Mouse (Mus musculus) mouse trophoblast stem cell (cell line): Measurements from ENCODE around the gene Pax3.

Source experiments
- in situ Hi-C, 2 experiments: fragments of 300-500 bp; cut with MseI, MboI; formaldehyde crosslinking; loops; 2 replicates in 1 of 2; 3 replicates in 1 of 2; pipeline ENCODE4 v1.15.1; 2025

Gene Pax3

DNA sequence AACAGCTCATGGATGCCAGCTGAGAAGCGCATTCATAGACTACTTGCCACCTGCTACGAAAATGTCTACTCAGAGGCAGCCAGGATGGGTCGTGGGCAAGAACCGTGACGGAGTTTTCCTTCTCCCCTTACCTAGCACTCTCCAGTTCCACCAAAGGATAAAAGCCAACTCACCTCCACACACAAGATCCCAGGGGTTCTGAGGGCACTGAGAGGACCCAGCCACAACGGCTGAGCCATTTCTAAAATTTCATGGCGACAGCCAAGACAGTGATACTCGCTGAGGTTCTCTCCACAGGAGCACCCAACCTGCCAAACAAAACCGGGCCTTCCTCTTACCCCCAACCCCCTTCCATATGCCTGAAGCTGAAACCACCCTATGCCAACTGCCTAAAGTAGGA, 2.3 kb upstream of the Pax3 start:
- in situ Hi-C loops, result no loop called here

DNA sequence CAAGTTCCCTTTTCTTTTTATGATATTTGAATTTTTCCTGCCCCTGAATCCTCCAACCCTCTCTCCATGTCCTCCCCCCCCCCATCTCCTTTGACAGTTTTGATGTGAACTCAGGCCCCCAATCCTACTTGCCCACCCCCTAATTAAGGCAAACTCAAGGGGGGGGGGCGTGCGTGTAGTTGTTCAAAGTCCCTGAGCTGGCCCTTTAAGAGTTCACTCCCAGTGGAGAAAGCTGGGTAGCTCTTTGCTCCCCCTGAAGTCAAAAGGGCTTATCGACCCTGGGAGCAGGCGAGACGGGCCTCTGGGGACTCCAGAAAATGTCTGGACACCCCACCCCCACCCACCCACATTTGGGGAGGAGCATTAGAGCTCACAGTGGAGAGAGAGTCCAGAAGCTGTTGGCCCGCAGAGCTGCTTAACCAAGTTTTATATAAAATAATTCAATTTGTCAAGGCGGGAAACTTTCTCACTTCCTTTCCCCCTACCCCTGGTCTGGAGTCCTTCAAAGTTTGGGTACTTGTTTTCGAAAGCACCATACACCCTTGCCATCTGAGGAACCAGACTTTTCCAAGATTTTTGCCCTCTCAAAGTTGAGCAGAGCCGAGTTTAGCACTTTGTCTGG, 1.5 kb upstream of the Pax3 start:
- in situ Hi-C loops, result no loop called here

DNA sequence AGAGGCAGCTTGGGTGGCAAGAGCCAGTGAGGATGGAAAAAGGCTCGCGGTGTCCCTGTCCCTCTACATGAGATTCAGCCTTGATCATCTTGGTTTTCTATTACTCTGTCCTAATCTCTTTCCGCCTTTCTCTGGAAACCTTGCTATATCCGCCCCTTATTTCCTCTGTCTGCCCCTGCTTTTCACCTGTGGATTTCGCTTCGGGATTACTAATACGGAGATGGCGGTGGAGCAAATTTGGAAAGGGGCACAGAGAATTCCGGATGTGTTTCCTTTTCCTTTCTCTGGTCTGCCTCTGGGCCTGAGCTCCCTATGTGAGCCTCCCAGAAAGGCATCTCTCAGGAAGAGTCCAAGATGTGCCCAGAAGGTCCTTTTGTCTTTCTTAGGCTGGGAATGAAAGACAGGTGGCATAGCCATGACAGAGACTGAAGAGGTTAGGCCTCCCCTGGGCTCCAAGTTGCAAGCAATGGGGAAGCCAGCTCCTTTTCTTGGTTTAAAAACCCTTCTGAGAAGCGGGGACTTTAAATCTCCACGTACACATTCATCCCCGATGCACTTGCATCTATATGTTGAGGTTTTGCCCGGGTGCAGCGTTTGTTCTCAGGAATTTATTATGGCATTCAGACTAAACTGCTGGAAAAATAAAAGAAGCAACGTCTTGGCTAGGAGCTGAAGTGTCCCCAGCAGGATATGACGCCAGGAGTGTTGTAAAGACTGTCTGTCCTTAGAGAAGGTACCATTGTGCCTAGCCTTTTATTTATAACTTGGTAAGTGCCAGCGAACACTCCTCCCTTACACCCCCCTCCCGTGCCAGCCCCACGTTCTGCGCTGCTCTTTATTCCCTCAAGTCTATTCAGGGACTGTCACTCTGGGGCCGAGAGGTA, 659 bp upstream of the Pax3 start:
- in situ Hi-C loops, result no loop called here

DNA sequence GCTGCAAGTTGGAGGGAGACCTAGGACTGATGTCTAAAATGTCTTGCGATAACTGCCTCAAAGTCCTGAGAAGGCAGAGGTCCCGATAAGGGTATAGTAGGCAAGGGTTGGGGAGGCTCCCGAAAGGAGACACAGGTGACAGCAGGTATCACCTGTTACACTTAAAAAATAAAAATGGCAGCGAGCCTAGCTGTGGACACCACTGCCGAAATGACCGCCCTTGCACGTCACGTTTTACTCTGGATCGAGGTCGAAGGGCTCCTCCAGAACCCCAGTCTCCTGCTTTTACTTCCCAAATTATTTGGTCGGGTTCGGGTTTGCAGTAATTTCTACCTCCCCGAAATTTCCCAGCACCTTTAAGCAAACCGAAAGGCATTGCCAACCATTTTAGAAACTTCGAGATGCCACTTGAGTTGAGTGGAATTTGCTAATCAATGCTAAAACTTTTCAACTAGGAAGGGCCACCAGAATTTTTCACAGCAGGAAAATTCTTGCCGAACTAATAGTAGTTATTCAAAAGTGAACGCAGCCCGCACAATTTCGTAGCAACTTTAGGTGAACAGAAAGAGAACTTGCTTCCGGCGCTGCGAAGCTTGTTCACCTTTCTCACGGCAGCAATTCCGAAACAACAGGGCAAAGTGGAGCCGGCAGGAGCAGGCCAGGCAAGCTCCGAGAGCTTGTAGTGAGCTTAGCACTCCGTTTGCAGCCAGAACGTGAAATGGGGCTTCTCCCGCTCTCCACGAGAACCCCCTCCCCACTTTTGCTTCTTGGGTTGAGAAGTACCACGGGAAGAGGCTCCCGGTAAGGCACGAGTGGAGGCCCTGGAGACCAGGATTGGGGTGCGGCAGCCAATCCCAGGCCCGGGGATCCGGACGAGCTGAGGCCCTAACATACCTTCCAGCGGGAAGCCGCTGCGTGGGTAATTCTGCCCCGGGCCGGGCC, 892 bp downstream of the Pax3 start:
- in situ Hi-C loops, result no loop called here

DNA sequence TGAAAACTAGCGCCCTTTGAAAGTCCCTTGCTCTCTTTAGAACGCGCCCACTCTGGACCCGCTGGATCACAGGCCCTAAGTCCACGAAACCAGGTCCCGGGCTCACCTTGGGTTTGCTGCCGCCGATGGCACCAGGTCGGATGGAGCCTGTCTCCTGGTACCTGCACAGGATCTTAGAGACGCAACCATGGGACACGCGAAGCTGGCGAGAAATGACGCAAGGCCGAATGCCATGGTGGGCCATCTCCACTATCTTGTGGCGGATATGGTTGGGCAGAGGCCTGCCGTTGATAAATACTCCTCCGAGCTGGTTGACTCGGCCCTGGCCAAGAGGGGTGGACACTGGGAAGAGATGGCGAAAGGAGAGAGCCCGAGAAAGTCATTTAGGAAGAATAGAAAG, 1.8 kb downstream of the Pax3 start:
- in situ Hi-C loops, result no loop called here

DNA sequence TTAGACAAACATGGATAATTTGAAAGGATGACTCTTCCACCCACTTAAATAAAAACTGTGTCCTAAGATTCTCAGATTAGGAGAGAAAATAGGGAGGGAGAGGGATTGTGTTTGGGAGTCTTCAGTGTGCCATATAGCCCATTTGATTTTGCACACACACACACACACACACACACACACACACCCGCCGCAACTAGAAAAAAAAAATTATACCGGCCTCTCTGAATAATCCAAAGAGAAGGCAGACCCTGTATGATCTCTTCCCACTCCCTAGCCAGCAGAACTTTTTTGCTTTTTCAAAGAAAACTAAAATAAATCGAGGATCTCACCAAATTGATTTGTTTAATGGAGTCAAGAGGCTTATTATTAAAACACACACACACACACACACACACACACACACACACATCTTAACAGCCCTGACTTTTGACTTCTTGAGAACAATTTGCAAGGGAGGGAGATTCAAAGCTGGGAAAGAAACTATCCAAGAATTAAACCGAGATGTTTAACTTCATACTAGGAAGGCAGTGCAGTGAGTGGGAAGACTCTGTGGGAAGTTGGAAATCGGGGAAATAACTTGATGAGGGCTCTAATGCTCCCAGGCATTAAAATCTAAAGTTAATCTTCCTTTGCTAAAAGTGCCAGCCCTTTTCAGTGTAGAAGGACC, 2.4 kb downstream of the Pax3 start:
- in situ Hi-C loops, result no loop called here

DNA sequence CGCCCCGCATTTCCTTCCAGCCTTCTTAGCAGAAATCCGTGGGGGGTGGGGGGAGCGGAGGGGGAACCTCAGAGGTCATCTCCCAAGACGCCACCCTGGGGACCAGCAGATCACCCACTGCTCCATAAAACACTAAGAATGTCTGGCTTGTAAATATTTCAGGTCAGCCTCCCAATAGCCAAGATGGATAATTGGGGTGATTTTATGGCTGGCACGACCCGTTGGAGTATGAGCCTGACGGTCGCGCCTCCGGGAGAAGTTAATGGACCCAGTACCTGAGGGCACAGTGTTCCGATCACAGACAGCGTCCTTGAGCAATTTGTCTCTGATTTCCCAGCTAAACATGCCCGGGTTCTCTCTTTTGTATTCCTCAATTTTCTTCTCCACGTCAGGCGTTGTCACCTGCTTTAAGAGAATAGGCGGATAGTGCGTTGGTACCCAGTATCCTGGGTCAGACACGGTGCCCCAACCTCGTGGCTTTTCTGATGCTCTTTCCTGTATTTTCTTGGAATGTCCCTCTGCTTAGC, 3.4 kb downstream of the Pax3 start:
- in situ Hi-C loops, result no loop called here

DNA sequence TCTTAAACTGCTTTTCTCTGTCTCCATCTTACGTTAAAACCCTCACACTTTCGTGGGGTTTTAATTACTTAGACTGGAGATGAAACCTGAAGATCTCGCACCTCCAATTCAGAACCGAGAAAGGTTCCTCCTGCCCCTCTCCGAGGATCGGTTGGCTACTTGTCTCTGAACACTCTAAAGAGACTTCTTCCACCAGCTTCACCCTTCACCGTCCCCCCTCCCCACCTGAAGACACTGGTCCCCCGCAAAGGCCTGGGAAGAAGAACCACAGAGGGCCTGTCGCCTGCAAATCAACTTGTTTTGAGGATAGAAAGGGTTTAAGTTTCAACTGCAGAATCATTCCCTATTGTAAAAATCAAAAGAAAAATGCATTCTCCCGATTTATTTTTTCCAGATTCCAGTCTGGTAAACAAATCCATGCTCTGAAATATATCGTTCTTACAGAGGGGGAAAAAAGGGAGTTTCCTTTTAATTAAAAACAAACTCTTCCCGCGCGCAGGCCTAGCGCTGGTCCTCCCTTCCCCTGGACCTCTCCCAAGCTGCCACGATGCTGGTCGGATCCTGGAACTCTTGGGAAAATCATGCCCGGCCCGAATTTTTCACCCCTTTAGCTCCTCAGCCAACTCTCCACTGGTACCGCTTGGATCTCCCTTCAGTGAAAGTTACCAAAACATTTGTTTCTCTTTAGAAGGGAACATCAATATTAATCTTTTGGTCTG, 4.0 kb downstream of the Pax3 start:
- in situ Hi-C loops, result no loop called here

DNA sequence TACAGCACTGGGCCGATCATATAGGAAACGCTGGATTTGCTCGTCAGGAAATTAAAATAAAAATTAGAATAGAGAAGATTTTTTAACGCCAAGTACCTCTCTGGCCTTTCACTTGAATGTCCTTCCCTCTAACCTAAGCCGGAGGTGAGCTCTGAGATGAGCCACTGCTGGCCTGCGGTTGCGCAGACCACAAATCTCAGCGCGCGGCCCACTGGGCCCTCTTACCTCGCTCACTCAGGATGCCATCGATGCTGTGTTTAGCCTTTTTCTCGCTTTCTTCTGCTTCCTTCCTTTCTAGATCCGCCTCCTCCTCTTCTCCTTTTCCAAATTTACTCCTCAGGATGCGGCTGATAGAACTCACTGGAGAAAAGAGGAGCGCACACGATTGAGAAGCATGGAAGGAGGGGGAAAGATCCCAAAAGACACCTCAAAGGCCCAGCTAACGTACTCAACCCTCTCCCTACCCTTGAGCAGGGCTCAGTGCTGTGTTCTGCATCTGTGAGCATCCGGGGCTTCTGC, 4.7 kb downstream of the Pax3 start:
- in situ Hi-C loops, result no loop called here

DNA sequence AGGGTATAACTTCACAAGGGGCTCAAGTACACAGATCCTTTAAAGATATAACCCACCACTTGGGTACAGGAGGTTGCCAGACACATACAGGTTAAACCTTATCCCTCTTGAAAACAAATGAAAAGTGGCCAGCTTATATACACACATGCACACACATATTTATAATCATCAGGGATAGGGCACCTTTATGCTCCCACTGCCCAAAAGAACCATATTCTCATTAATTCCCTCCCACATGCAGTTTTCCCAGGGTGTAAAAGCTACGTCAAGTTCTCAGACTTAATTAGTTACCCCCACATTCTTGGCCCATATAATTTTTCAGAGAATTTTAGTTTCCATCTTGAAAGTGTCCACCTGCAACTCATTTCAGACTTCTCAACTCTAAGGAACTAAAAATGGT, 5.2 kb downstream of the Pax3 start:
- in situ Hi-C loops, result no loop called here

DNA sequence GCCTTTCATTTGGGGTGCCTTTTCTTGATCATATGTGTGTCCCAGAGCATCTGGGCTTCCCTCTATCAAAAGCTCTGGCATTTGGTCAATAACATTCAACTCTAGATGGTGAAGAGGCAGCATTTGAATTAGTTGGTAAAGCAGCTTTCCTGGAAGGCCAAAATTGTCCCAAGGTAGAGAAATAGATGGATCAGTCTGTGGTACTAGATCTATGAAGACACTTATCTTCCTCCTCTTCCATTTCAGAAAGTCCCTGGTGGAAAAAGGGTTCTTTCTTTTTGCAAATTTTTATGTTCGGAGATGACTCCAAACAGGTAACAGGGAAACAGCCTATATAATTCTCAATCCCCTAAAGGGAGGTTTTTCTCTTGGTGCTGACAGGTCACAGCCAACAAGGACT, 5.6 kb downstream of the Pax3 start:
- in situ Hi-C loops, result no loop called here

DNA sequence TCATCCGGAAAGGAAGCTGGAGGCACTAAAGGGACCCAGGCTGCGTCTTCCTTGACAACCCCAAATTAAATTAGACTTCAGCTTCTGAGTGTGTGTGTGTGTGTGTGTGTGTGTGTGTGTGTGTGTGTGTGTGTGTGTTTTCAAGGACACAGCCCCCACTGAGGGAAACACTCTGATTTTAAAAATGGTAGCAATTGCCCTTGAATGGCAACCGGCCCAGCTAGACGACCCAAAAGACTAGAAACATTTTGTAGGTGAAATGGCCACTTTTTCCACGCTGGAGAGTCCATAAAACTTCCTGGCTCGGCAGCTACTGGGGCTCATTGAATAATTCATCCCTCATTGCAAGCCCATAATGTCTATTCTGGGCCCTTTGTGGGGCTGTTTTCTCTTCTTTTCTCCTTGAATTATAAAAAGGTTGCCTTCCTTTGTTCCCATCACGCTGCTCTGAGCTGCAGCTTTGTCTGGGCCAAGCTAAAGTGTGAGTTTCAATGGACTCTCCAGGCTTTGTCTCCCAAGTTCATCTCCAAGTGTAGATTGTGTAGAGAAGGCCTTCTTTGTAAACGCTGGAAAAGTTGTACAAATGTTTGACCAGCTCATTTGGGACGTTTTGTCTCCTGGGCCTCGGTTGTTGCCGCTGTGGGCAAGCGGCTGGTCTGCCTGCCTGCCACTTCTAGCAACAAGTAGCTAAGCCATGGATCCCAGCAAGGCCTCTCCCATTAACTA, 6.4 kb downstream of the Pax3 start:
- in situ Hi-C loops, result no loop called here

DNA sequence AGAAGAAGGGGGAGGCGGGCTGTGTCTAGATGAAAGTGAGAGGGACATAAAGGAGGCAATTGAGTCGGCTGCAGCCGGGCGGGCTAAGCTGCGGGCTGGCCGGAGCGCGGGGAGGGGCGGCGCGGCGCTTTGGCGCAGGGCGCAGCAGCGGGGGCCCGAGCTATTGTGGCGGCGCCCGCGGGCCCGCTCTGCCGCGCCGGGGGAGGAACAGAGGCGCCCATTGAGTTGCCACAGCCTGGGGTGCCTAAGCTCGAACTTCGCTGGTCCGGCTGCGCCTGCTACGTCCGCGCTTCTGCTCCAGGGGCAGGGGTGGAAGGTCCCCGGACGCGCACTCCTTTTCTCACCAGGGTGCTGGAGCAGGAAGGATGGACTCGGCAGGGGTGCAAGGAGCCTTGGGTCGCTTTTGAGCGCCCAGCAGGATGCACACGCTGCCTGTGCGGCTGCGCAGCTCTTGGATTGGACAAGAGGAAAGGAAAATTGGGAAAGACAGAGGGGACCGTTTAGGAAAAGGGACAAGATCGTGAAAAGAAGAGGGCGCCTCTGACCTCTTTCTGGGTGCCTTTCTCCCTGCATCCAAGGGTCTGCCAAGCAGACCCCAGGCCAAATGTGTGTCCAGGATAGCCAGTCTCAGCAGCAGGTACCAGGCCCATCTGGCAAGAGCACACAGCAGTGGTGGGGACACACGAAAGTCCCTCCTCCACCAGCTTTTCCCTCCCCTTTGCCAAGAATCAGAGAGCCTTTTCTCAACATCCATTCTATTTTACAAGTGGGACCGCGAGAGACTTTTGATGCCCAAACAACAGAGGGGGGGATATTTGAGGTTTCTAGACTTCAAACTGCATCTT, 7.2 kb downstream of the Pax3 start:
- in situ Hi-C loops, result no loop called here

DNA sequence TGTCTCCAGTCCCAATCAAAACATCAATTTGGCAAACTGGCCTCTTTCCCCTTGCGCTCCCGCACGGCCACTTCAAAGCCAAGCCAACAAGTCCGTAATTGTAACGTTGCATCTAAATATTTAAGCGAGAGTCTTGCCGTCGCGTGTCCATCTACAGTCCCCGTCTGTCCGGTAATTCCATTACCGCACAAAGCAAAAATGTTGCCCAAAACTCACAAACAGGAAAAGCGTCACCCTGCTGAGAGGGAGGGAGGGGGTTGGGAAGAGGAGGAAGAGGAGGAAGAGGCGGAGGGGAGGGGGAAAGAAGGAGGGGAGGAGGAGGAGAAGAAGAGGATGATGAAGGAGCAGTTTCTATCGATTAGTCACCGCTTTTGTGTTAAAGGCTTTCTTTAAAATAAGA, 7.9 kb downstream of the Pax3 start:
- in situ Hi-C loops, result no loop called here

DNA sequence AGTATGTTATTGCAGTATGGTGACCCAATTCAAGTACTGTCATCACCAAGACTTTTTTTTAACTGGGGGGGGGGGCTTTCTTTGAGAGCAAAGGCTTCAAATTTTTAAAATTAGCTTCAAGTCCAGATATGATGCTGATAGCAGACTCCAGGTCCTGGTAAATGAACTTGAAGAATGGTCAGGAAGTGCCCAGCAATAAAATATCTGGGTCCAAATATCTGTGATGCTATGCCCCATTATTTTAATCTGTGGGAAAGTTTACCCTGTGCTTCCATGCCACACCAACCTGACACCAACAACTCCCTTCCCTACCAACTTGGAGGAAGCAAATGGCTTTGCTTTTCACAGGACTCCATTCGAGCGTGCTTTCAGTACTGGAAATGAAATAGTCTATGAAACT, 8.6 kb downstream of the Pax3 start:
- in situ Hi-C loops, result no loop called here

DNA sequence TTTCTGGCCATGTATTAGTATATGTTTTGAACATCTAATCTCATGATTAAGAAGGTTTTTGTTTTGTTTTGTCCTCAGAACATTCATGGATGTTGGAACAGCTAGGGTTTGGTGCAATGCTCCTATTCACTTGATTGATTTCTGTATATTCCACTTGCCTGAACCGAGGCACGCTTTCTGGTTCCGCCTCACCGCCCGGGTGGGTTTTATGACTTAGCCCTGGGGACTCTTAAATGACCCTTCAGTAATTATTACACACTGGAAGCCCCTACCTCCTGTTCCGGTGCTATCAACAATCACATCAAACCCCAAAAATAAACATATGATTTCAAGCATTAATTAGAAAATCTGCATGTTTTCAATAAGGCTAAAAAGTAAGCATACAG, 9.2 kb downstream of the Pax3 start:
- in situ Hi-C loops, result no loop called here

DNA sequence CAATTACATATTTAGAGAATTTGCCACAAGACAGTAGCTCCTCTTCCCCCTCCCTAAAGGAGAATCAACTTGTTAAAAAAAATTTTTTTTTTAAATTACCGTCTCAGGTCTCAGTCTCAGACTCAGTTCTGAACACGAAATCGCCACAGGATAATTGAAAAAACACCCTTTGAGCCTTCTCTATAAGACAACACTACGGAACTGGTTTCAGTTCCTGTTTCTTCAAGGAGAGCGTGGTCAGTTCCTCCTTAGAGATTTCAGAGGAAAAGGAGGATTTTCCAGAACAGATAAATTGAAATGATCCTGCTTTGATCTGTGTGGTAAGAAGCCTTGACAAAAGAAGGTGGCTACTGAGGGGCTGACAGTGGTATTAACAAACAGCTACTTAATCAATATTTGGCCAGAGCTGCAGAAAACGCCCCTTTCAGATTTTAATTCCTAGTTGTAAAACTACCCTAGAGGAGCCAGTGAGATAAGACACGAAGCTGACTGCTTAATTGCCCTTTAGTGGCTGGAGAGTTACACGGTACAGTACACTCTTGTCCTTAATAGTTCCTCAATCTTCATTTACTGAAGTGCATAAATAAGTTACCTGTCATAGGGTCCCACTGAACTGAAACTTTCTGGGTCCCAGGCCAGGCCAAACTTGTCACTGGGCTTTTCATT, 9.7 kb downstream of the Pax3 start:
- in situ Hi-C loops, result no loop called here

DNA sequence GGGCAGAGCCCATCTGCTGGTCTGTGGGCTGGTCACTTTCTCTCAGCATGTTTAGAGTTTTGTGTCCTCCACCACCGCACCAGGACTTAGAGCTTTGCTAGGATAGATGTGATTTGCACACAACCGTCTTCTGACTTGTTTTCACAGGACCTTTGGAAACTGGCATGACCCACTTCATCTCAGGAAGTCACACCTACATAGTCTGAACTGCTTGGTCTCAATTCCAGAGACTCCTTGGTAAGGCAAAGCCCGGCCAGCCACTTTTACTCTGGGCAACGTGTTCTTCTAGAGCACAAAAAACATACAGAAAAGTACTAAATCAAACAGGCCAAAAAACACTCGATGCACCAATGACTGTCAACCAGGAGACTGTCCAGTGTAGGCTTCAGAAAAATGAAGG, 14.0 kb downstream of the Pax3 start:
- in situ Hi-C loops, result no loop called here

DNA sequence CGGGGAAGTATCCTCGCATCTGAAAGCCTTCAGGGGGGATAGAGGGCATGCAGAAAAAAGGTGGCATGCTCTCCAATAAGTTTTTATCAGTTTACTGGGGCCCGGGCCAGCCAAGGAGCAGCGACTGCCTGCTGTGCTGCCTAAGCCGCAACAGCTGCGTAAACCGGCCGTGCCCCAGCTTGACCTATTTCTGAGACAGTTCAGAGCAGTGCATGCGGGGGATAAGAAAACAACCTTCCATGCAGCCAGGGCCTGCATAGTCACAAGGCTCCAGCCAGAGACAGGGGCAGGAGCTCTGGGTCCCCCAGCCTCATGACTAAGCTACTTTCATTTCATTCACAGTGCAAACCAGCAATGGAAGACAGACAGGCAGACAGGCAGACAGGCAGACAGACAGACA, 15.1 kb downstream of the Pax3 start:
- in situ Hi-C loops, result no loop called here
